Mouse (Mus musculus) layer of hippocampus, adult 11-12 months (tissue): ENCODE measurements around the gene Slc19a2.
"Not testable (repeated sequence)": the region's sequence is repeated elsewhere in the genome, so short reads cannot be mapped to it uniquely, and the experiment has no call there.

Experiments used
- DNase-seq: peaks from one replicate; pipeline ENCODE4 v3.0.0; 2022; ENCODE audit warnings: low spot score

Gene Slc19a2

GRCm38 (mm10) chr1:164248465-164249331 lies at the start of gene Slc19a2:
Gene Slc19a2 (plus strand): TSS chr1:164249046.
- peak; percentile 98 for DNase-seq

- no peak for DNase-seq
Measured at GRCm38 (mm10) chr1:164199551-164199950, 49.3 kb upstream of the Slc19a2 start.

GRCm38 (mm10) chr1:164208437-164208836 lies 40.4 kb upstream of the Slc19a2 start:
- no peak for DNase-seq

- DNase-seq = no peak
Measured at GRCm38 (mm10) chr1:164210899-164211298, 37.9 kb upstream of the Slc19a2 start.

GRCm38 (mm10) chr1:164212686-164213085 lies 36.2 kb upstream of the Slc19a2 start:
- DNase-seq = no peak

GRCm38 (mm10) chr1:164214190-164214589 lies 34.7 kb upstream of the Slc19a2 start:
- DNase-seq = no peak

- DNase-seq = no peak
Measured at GRCm38 (mm10) chr1:164215097-164215496, 33.7 kb upstream of the Slc19a2 start.

GRCm38 (mm10) chr1:164215540-164215939 lies 33.3 kb upstream of the Slc19a2 start:
- DNase-seq = no peak

GRCm38 (mm10) chr1:164217791-164218685 lies 30.8 kb upstream of the Slc19a2 start:
- peak; percentile 18 for DNase-seq

GRCm38 (mm10) chr1:164220261-164220660 lies 28.6 kb upstream of the Slc19a2 start:
- DNase-seq = no peak

GRCm38 (mm10) chr1:164223089-164223488 lies 25.8 kb upstream of the Slc19a2 start:
- DNase-seq = no peak

- not testable (repeated sequence) for DNase-seq
Measured at GRCm38 (mm10) chr1:164231937-164232570, 16.8 kb upstream of the Slc19a2 start.

GRCm38 (mm10) chr1:164233447-164233846 lies 15.4 kb upstream of the Slc19a2 start:
- DNase-seq = no peak

- no peak for DNase-seq
Measured at GRCm38 (mm10) chr1:164235078-164235477, 13.8 kb upstream of the Slc19a2 start.

GRCm38 (mm10) chr1:164236078-164236477 lies 12.8 kb upstream of the Slc19a2 start:
- DNase-seq = no peak

GRCm38 (mm10) chr1:164241494-164241893 lies 7.4 kb upstream of the Slc19a2 start:
- no peak for DNase-seq

- no peak for DNase-seq
Measured at GRCm38 (mm10) chr1:164242809-164243208, 6.0 kb upstream of the Slc19a2 start.

GRCm38 (mm10) chr1:164247442-164247841 lies 1.4 kb upstream of the Slc19a2 start:
- no peak for DNase-seq

GRCm38 (mm10) chr1:164247971-164248370 lies 875 bp upstream of the Slc19a2 start:
- DNase-seq = no peak

GRCm38 (mm10) chr1:164249332-164249711 lies 476 bp downstream of the Slc19a2 start:
- DNase-seq = no peak

- DNase-seq = no peak
Measured at GRCm38 (mm10) chr1:164250391-164251150, 1.7 kb downstream of the Slc19a2 start.

GRCm38 (mm10) chr1:164251438-164251837 lies 2.6 kb downstream of the Slc19a2 start:
- no peak for DNase-seq
